Mouse (Mus musculus) C2C12 (cell line): ENCODE data around the gene Abcb4. TPM values are rescaled to one million over a fixed set of nuclear protein-coding genes. Genes with fewer than 3 reads are reported as not detected.

ENCODE experiments used
- H3K27me3 ChIP-seq: one replicate; pipeline ENCODE4 v1.6.1; 2011; ENCODE audit not compliant: control insufficient read depth, insufficient read depth, insufficient read length
- H3K36me3 ChIP-seq: one replicate; pipeline ENCODE4 v1.6.1; 2011; ENCODE audit not compliant: control insufficient read depth, insufficient read depth
- H3K4me3 ChIP-seq: one replicate; pipeline ENCODE4 v1.5.1; 2011; ENCODE audit warnings: mild to moderate bottlenecking, control low read depth; ENCODE audit not compliant: poor library complexity, insufficient read depth, severe bottlenecking
- H3K79me2 ChIP-seq: one replicate; pipeline ENCODE4 v1.6.1; 2011; ENCODE audit not compliant: control insufficient read depth, insufficient read depth
- H3K79me3 ChIP-seq: one replicate; pipeline ENCODE4 v1.6.1; 2011; ENCODE audit warnings: low read depth, control low read depth
- H3ac ChIP-seq: one replicate; pipeline ENCODE3; 2011; ENCODE audit warnings: low read depth; ENCODE audit not compliant: control insufficient read depth, insufficient read length
- CEBPB ChIP-seq: IDR thresholded peaks from one replicate; pipeline ENCODE4 v1.6.1; 2011; ENCODE audit warnings: low read depth, mild to moderate bottlenecking, control low read depth, moderate library complexity
- CTCF ChIP-seq: IDR thresholded peaks from one replicate; pipeline ENCODE4 v1.5.1; 2011; ENCODE audit not compliant: control insufficient read depth, insufficient read depth, insufficient read length
- FOSL1 ChIP-seq: IDR thresholded peaks from one replicate; pipeline ENCODE4 v1.8.0; 2011; ENCODE audit warnings: mild to moderate bottlenecking, low read length; ENCODE audit not compliant: poor library complexity, insufficient read depth, severe bottlenecking
- MAX ChIP-seq: IDR thresholded peaks from one replicate; pipeline ENCODE4 v1.6.1; 2011; ENCODE audit warnings: mild to moderate bottlenecking, control low read depth
- MYOD1 ChIP-seq: IDR thresholded peaks from one replicate; pipeline ENCODE4 v1.6.1; 2011; ENCODE audit warnings: low read depth; ENCODE audit not compliant: control insufficient read depth, insufficient read length
- MYOG ChIP-seq: IDR thresholded peaks from one replicate; pipeline ENCODE4 v1.6.1; 2011; ENCODE audit not compliant: control insufficient read depth, insufficient read length; ENCODE audit errors: extremely low read depth
- USF1 ChIP-seq: IDR thresholded peaks from one replicate; pipeline ENCODE4 v1.6.1; 2011; ENCODE audit warnings: low read depth, mild to moderate bottlenecking, control low read depth, moderate library complexity
- polyA plus RNA-seq: library from polyadenylated mRNA; unstranded; fragments of >200 nt; fragmentation: generic; extraction: Trizol; gene quantifications from one replicate; pipeline ENCODE4 v1.2.1, GENCODE M21; 2012; ENCODE audit warnings: missing spikeins

Abcb4 gene
- polyA plus RNA-seq, 1 experiment: 0.06 TPM

DNA sequence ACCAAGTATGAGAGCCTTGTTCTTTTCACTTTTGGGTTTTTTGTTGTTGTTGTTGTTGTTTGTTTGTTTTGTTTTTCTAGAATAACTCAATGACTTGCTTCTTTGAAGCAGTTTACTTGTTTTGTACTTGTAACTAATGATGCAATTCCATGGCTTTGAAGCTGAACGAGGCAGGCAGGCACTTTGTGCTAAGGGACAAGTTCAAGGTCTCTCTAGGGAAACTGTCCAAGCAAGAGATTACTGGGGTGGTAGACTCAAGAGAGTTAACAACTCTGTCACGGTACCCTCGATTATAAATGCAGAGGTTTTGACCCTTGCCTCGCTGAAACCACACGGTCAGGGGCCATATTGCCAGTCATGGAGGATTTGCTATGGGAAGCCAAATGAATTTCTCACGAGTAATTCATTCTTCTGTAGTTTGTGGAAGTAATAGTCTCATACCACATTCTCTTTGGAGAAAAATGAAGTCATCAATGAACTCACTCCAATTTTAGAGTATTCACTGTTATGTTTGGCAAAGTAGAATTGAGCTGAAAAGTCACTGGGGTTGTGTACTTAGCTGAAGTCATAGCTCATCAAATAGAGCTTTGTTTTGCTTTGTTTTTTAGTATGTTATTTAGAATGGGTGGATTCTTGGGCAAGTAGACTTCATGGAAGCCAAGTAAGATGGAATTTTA, 8.8 kb downstream of the Abcb4 start:
- Histone ChIP-seq H3K79me3 (no peaks in the 10 kb centered on the region), H3K27me3 (no peaks in the 10 kb centered on the region), H3K4me3 (no peak overlapping the region), H3K36me3 (no peaks in the 10 kb centered on the region), H3ac (no peak overlapping the region), H3K79me2 (no peaks in the 10 kb centered on the region)
- TF ChIP-seq MYOG: no peak
- no peak for TF ChIP-seq CTCF
- no peak for TF ChIP-seq USF1
- TF ChIP-seq MYOD1: no peak
- no peak for TF ChIP-seq FOSL1
- TF ChIP-seq MAX: no peak
- TF ChIP-seq CEBPB: no peak

DNA sequence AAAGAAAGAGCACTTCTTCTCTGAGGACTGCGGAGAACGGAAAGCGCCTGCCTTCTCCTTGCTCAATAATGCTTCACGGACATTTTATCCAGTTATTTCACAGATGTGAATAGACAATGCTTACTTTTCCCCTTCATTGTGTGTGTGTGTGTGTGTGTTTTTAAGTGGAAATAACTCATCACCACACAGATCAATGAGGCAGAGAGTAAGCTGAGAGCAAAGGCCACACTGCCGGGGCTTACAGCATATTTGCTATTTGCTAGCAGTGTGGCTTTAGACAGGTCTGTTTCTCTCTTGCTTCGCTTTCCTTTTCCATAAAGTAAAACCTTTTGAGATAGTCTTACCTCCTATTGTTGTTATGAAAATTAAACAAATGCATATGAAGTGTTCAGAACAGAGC, 11.0 kb downstream of the Abcb4 start:
- H3K79me2 ChIP-seq: no peaks in the 10 kb centered on the region
- H3K79me3 ChIP-seq: no peaks in the 10 kb centered on the region
- H3K36me3 ChIP-seq: no peaks in the 10 kb centered on the region
- H3K27me3 ChIP-seq: no peaks in the 10 kb centered on the region
- no peak overlapping the region for H3K4me3 ChIP-seq
- TF ChIP-seq CTCF (no peak), MYOD1 (no peak), USF1 (no peak), MAX (no peak), MYOG (no peak), FOSL1 (no peak), CEBPB (no peak)
- no peak overlapping the region for H3ac ChIP-seq

DNA sequence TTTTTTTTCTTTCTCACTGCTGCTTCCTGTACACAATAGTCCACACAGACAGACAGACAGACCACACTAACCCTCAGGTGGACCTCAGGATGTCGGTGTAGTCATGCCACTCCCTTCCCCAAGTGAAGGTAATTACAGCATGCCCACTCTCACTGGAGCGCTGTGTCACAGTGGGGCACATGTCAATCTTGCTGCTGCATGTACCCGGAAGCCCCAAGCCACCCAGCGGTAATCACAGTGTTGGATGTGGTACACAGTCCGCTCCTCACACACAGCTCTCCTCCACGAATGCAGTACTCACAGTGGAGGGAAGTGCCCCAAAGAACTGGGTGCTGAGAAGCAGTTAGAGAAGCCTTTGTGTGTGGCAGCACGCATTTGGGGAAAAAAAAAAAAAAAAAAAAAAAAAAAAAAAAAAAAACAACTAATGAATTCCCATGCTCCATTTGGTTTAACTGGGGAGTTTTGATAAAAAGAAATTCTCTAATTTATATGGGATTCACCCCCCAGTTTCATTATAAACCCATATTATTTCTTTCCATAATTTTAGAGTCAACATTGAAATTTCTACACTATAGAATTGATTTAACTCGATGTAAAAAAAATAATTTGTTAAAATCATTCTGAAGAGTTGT, 18.2 kb downstream of the Abcb4 start:
- no peaks in the 10 kb centered on the region for H3K36me3 ChIP-seq
- H3K27me3 ChIP-seq: peaks cover 4% of the 10 kb centered on the region
- H3ac ChIP-seq: no peak overlapping the region
- TF ChIP-seq MYOD1: no peak
- TF ChIP-seq CTCF: no peak
- TF ChIP-seq MAX: no peak
- TF ChIP-seq USF1: no peak
- no peak for TF ChIP-seq FOSL1
- TF ChIP-seq CEBPB: no peak
- TF ChIP-seq MYOG: no peak
- no peaks in the 10 kb centered on the region for H3K79me3 ChIP-seq
- no peak overlapping the region for H3K4me3 ChIP-seq
- no peaks in the 10 kb centered on the region for H3K79me2 ChIP-seq

GRCm38 (mm10) chr5:8916400-8916799, 22.9 kb downstream of the Abcb4 start:
- H3K79me3 ChIP-seq: no peaks in the 10 kb centered on the region
- H3ac ChIP-seq: no peak overlapping the region
- H3K27me3 ChIP-seq: peaks cover 6% of the 10 kb centered on the region
- TF ChIP-seq MYOD1 (no peak), CTCF (no peak), MAX (no peak), CEBPB (no peak), FOSL1 (no peak), MYOG (no peak), USF1 (no peak)
- no peak overlapping the region for H3K4me3 ChIP-seq
- no peaks in the 10 kb centered on the region for H3K79me2 ChIP-seq
- no peaks in the 10 kb centered on the region for H3K36me3 ChIP-seq

DNA sequence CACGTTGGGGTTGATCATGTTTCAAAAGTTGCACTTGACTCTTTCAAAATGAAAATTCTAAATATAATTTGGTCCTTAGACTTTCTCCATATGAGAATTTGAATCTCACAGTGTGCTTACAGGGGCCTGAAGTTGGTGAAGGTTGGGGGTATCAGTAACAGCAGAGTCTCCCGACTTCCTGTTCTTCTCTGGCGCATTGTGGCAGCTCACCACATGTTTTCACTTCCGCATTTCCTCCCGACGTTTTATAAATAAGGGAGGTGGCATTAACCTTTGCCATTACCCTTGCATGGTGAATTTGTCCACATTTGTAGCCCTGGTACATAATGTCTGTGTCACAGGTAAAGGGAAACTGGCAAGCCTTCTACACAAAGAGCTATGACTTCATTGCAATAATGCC, 23.6 kb downstream of the Abcb4 start:
- H3K79me2 ChIP-seq: no peaks in the 10 kb centered on the region
- H3K4me3 ChIP-seq: no peak overlapping the region
- H3K27me3 ChIP-seq: peaks cover 3% of the 10 kb centered on the region
- TF ChIP-seq FOSL1 (no peak), USF1 (no peak), MYOG (no peak), MYOD1 (no peak), CEBPB (no peak), CTCF (no peak), MAX (no peak)
- no peaks in the 10 kb centered on the region for H3K79me3 ChIP-seq
- no peaks in the 10 kb centered on the region for H3K36me3 ChIP-seq
- H3ac ChIP-seq: no peak overlapping the region

DNA sequence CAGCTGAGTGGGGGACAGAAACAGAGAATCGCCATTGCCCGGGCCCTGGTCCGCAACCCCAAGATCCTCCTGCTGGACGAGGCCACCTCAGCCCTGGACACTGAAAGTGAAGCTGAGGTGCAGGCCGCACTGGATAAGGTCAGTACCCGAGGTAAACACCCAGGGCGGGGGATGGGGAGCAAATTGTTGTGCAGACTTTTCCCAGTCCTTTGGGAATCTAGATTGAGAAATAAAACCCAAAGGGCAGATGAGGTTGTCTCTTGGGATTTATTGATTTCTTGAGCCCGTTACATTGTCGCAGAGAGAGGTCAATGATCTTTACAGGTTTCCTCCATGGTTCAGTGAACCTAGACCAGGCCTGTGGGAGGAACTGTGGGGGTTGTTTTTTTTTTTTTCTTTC, 34.9 kb downstream of the Abcb4 start:
- H3K4me3 ChIP-seq: no peak overlapping the region
- H3K79me3 ChIP-seq: no peaks in the 10 kb centered on the region
- H3K79me2 ChIP-seq: no peaks in the 10 kb centered on the region
- no peaks in the 10 kb centered on the region for H3K27me3 ChIP-seq
- H3ac ChIP-seq: no peak overlapping the region
- H3K36me3 ChIP-seq: no peaks in the 10 kb centered on the region
- TF ChIP-seq CEBPB (no peak), USF1 (no peak), FOSL1 (no peak), MAX (no peak), MYOG (no peak), MYOD1 (no peak), CTCF (no peak)
